Mouse (Mus musculus) MEL (cell line): ENCODE data around the gene Macrod2.
"Not testable (repeated sequence)": the region's sequence is repeated elsewhere in the genome, so short reads cannot be mapped to it uniquely, and the experiment has no call there.

Experiments
- BHLHE40 ChIP-seq: IDR thresholded peaks from 2 replicates; pipeline ENCODE4 v1.6.1; 2012; ENCODE audit warnings: low read depth, mild to moderate bottlenecking, inconsistent platforms, low read length, improper control_type of control experiment, borderline replicate concordance
- CHD2 ChIP-seq: IDR thresholded peaks from 2 replicates; pipeline ENCODE4 v1.6.1; 2011; ENCODE audit warnings: low read length, improper control_type of control experiment
- CTCF ChIP-seq, 3 experiments: IDR thresholded peaks in 2 of 3; conservative IDR thresholded peaks in 1 of 3; 2 replicates each; pipeline ENCODE4 v1.5.1; 2011 to 2012; ENCODE audit warnings: low read length in 3 of 3, low read depth in 2 of 3, mild to moderate bottlenecking in 2 of 3, improper control_type of control experiment in 1 of 3, inconsistent platforms in 1 of 3, mixed read lengths in 1 of 3, moderate library complexity in 1 of 3; ENCODE audit not compliant: control insufficient read depth in 1 of 3, insufficient read depth in 1 of 3, poor library complexity in 1 of 3, severe bottlenecking in 1 of 3
- EP300 ChIP-seq, 2 experiments: IDR thresholded peaks; 2 replicates each; pipeline ENCODE4 v1.6.1; 2011; ENCODE audit warnings: improper control_type of control experiment in 2 of 2, low read length in 2 of 2, low read depth in 1 of 2, mild to moderate bottlenecking in 1 of 2
- HCFC1 ChIP-seq: IDR thresholded peaks from 2 replicates; pipeline ENCODE4 v1.6.1; 2012; ENCODE audit warnings: low read depth, mild to moderate bottlenecking, inconsistent platforms, low read length, improper control_type of control experiment, moderate library complexity
- MYC ChIP-seq: IDR thresholded peaks from 2 replicates; pipeline ENCODE4 v1.6.1; 2011; ENCODE audit warnings: low read depth, mild to moderate bottlenecking, low read length, improper control_type of control experiment, moderate library complexity
- NRF1 ChIP-seq: IDR thresholded peaks from 2 replicates; pipeline ENCODE4 v1.6.1; 2014; ENCODE audit warnings: low read depth, mild to moderate bottlenecking, inconsistent platforms, low read length, improper control_type of control experiment, moderate library complexity; ENCODE audit not compliant: poor library complexity, insufficient read depth, severe bottlenecking
- POLR2A ChIP-seq, 2 experiments: IDR thresholded peaks; 2 replicates each; pipeline ENCODE4 v1.6.1; 2011 to 2012; ENCODE audit warnings: low read length in 2 of 2, mild to moderate bottlenecking in 2 of 2, control low read depth in 1 of 2, improper control_type of control experiment in 1 of 2, low read depth in 1 of 2, moderate library complexity in 1 of 2; ENCODE audit not compliant: control insufficient read depth in 1 of 2, insufficient read depth in 1 of 2, poor library complexity in 1 of 2
- SIN3A ChIP-seq: IDR thresholded peaks from 2 replicates; pipeline ENCODE4 v1.6.1; 2012; ENCODE audit warnings: low read length, improper control_type of control experiment, inconsistent platforms
- TBP ChIP-seq: IDR thresholded peaks from 2 replicates; pipeline ENCODE4 v1.8.0; 2011; ENCODE audit warnings: low read depth, low read length, improper control_type of control experiment
- ZKSCAN1 ChIP-seq: IDR thresholded peaks from 2 replicates; pipeline ENCODE4 v1.6.1; 2012; ENCODE audit warnings: low read depth, mild to moderate bottlenecking, inconsistent platforms, low read length, improper control_type of control experiment, moderate library complexity

DNA sequence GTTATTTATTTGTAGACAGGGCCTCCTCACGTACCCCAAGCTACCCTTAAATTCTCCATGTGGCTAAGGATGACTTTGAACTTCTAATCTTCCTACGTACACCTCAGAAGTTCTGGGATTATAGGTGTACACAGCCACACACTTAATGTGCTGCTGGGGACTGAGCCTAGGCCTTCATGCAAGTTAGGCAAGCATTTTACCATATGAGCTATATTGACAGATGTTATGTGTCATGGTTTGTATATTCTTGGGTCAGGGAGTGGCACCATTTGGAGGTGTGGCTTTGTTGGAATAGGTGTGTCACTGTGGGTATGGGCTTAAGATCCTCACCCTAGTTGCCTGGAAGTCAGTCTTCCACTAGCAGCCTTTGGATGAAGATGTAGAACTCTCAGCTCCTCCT is 347.8 kb downstream of the Macrod2 start:
- TF ChIP-seq POLR2A (IDR thresholded peaks at IDR 0.05; ENCODE audit: control insufficient read depth in 1 of 2, insufficient read depth in 1 of 2, low read depth in 1 of 2, low read length in 2 of 2, poor library complexity in 1 of 2); HCFC1; ZKSCAN1; TBP; MYC; CTCF (IDR thresholded peaks at IDR 0.05 in 2 of 3, conservative IDR thresholded peaks at IDR 0.05 in 1 of 3; ENCODE audit: control insufficient read depth in 1 of 3, insufficient read depth in 1 of 3, low read depth in 2 of 3, low read length in 3 of 3, poor library complexity in 1 of 3, severe bottlenecking in 1 of 3); BHLHE40; EP300 (IDR thresholded peaks at IDR 0.05; ENCODE audit: low read depth in 1 of 2, low read length in 2 of 2); NRF1; SIN3A; CHD2: not testable (repeated sequence)
